Mouse (Mus musculus) midbrain, embryonic 11.5 days (tissue): ENCODE data around the gene Smim20. TPM values are rescaled to one million over a fixed set of nuclear protein-coding genes. Genes with fewer than 3 reads are reported as not detected.

Experiments used
- ATAC-seq: fragments of 200-750 bp; cut with Nextera tagmentation; 2 replicates; pipeline ENCODE4 v1.8.0; 2017; ENCODE audit warnings: moderate TSS enrichment, moderate library complexity; ENCODE audit not compliant: low FRiP score
- DNase-seq: peaks from one replicate; pipeline ENCODE4 v3.0.0; 2015; ENCODE audit warnings: low spot score; ENCODE audit errors: missing footprints
- H3K27ac ChIP-seq: fragments of 300-500 bp; sonication (generic); 2 replicates; pipeline ENCODE4 v1.5.1; 2014; ENCODE audit warnings: low read depth, low read length
- H3K27me3 ChIP-seq: fragments of 300-500 bp; sonication (generic); 2 replicates; pipeline ENCODE4 v1.6.1; 2014; ENCODE audit warnings: mild to moderate bottlenecking, low read length, moderate library complexity, mixed read lengths; ENCODE audit not compliant: control insufficient read depth, insufficient read depth
- H3K36me3 ChIP-seq: fragments of 300-500 bp; sonication (generic); 2 replicates; pipeline ENCODE4 v1.6.1; 2014; ENCODE audit warnings: mild to moderate bottlenecking, low read length, moderate library complexity, mixed read lengths; ENCODE audit not compliant: control insufficient read depth, insufficient read depth
- H3K4me1 ChIP-seq: fragments of 300-500 bp; sonication (generic); 2 replicates; pipeline ENCODE4 v1.6.1; 2014; ENCODE audit warnings: low read length; ENCODE audit not compliant: control insufficient read depth, insufficient read depth
- H3K4me2 ChIP-seq: fragments of 300-500 bp; sonication (generic); 2 replicates; pipeline ENCODE4 v1.6.1; 2014; ENCODE audit warnings: mild to moderate bottlenecking, moderate library complexity
- H3K4me3 ChIP-seq: fragments of 300-500 bp; sonication (generic); 2 replicates; pipeline ENCODE4 v1.5.1; 2014; ENCODE audit warnings: low read depth, low read length
- H3K9ac ChIP-seq: fragments of 300-500 bp; sonication (generic); 2 replicates; pipeline ENCODE4 v1.6.1; 2014; ENCODE audit warnings: low read length
- H3K9me3 ChIP-seq: fragments of 300-500 bp; sonication (generic); 2 replicates; pipeline ENCODE4 v1.6.1; 2016; ENCODE audit warnings: low read length; ENCODE audit not compliant: control insufficient read depth
- WGBS: fragments of 180-500 bp; shearing (Covaris S2); extraction: QIAGEN DNeasy Blood & Tissue Kit; methylation state at CpG from one replicate; pipeline ENCODE4 v1.1.7; 2014; 5-methylcytosine and 5-hydroxymethylcytosine counted together
- polyA plus RNA-seq: library from polyadenylated mRNA; unstranded; fragments of >200 nt; fragmentation: Nextera tagmentation; extraction: Ambion mirVana; gene quantifications from 2 replicates; pipeline ENCODE4 v1.2.1, GENCODE M21; 2014

Gene Smim20
- polyA plus RNA-seq, result 69.1 and 71.0 TPM in 2 replicates

DNA sequence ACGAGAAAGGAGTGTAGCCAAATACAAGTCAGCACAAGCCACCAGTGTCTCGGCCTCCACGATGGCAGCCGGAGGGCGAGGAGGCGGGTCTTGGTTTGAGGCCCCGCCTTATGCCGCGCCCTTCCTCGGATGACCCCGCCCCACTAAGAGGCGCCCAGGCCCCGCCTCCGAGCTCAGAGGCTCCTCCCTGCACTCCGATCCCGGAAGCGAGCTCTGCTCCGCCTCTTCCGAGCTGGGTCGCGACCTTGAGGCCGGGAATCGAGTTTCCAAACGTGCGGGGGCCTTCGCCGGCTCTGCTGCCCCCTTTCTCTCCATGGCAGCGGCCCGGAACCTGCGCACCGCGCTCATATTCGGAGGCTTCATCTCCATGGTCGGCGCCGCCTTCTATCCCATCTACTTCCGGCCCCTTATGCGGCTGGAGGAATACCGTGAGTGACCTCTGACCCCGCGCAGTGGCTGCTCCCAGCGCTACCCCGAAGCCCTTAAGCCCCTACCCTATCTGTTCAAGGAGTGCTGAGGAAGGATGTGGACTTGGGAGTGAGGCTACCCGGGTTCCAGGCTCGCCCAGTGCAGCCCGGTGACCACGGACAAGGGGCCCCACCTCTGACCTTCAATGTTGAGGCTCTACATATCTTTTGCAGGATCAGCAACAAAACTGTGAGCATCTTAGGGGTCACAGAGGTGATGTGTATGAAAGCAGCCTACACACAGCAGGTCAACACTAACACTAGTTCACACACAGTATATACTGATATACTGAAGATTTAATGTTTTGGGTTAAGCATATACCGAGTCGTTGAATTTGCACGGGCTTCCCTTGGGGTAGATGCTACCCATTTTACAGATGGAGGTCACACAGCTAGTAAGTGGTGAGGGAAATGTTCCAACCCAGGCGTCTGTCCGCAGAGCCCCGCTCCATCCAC lies at the start of gene Smim20:
TSS of gene Smim20 (plus strand) at position 153 of the 923 bp plus-strand sequence.
- ATAC-seq (peak; percentile 97), DNase-seq (peak; percentile 99)
- WGBS, result 12% methylated on average over 53 of the region's 53 CpGs
- Histone ChIP-seq H3K4me2 (peak within 1 kb of the TSS; percentile 68), H3K9me3 (no peaks in the 10 kb centered on the region), H3K4me3 (peak within 1 kb of the TSS; percentile 72), H3K9ac (peak within 1 kb of the TSS; percentile 71), H3K27me3 (no peaks in the 10 kb centered on the region), H3K4me1 (peaks cover 2% of the 10 kb centered on the region; the same call in 1 of the 2 replicates), H3K27ac (peak within 1 kb of the TSS; percentile 71), H3K36me3 (no peaks in the 10 kb centered on the region)

DNA sequence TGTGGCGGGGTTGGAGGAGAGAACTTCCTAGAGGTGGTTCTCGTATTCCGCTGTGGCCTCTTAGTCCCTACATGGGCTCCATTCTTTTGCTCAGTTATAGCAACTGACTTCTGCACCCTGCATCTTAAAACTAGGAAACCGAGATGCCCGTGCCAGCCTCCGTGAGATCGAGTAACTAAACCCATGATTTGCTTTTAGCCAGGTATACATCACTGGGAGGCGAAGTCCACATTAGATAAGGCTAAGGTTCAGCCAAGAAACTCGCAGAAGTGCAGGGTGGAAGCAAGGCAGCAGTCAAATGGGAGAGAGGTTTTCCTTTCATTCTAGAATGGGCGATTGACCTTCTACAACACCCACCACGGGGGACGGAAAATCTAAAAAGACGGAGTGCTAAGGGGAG lies 41.4 kb upstream of the Smim20 start:
- Histone ChIP-seq H3K9me3 (no peaks in the 10 kb centered on the region), H3K4me3 (no peak overlapping the region), H3K4me2 (no peak overlapping the region), H3K4me1 (no peaks in the 10 kb centered on the region), H3K9ac (no peak overlapping the region), H3K36me3 (no peaks in the 10 kb centered on the region), H3K27ac (no peak overlapping the region), H3K27me3 (no peaks in the 10 kb centered on the region)
- no peak for ATAC-seq
- WGBS, result 94% methylated on average over 13 of the region's 13 CpGs
- DNase-seq, result peak; percentile 51

DNA sequence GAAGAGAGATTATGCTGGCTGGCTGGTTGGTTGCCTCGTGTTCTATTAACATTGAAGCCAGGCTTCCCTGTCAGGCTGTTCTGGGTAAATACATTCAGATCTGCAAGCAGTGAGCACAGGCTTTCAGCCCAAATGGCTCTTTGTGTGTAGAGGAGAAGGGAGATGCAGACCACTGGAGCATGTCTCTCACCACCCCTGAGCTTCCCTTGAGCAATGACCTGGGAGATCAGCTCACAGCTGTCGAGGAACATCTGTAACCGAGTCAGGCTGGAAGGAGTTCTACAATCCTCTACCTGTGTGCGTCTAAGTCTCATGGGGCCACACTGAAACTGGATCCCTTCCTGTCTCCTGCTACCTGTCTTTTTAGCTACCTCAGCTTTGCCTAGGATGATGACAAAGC lies 36.3 kb upstream of the Smim20 start:
- no peaks in the 10 kb centered on the region for H3K27me3 ChIP-seq
- DNase-seq (no peak), ATAC-seq (no peak)
- no peak overlapping the region for H3K4me3 ChIP-seq
- no peaks in the 10 kb centered on the region for H3K36me3 ChIP-seq
- no peak overlapping the region for H3K4me2 ChIP-seq
- no peaks in the 10 kb centered on the region for H3K9me3 ChIP-seq
- H3K27ac ChIP-seq, result no peak overlapping the region
- no peak overlapping the region for H3K9ac ChIP-seq
- H3K4me1 ChIP-seq, result peaks cover 2% of the 10 kb centered on the region; the same call in 1 of the 2 replicates
- 48% methylated on average over 4 of the region's 4 CpGs for WGBS

- peak; percentile 78 for DNase-seq
- Histone ChIP-seq H3K27me3 (no peaks in the 10 kb centered on the region), H3K9ac (no peak overlapping the region), H3K4me1 (peaks cover 4% of the 10 kb centered on the region; the same call in 1 of the 2 replicates), H3K27ac (no peak overlapping the region), H3K4me2 (no peak overlapping the region), H3K36me3 (no peaks in the 10 kb centered on the region), H3K9me3 (no peaks in the 10 kb centered on the region), H3K4me3 (no peak overlapping the region)
- ATAC-seq, result peak; percentile 66
- WGBS, result 20% methylated on average over 4 of the region's 4 CpGs
Observed at GRCm38 (mm10) chr5:53235551-53235950, 31.3 kb upstream of the Smim20 start.

DNA sequence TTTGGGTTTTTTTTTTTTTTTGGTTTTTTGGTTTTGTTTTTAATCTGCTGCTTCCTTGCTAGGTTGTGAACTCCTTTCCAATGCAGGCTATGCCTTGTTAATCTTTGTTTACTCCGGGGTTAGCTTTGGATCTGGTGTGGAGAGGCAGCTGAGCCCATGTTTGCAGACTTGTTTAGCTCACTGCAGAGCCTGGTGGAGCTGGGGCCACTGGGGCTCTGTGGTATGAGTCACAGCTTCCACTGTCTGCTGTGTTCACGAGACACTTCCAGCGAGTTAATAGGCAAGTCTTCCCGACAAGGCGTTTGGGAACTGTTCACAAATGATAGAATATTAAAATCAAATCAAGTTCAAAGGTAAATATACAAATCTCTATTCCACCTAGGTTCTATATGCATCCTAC lies 30.7 kb upstream of the Smim20 start:
- Histone ChIP-seq H3K9ac (no peak overlapping the region), H3K4me2 (no peak overlapping the region), H3K4me3 (no peak overlapping the region), H3K36me3 (no peaks in the 10 kb centered on the region), H3K9me3 (no peaks in the 10 kb centered on the region), H3K27ac (no peak overlapping the region), H3K4me1 (peaks cover 4% of the 10 kb centered on the region; the same call in 1 of the 2 replicates), H3K27me3 (no peaks in the 10 kb centered on the region)
- DNase-seq, result no peak
- WGBS, result 42% methylated on average over 5 of the region's 5 CpGs
- ATAC-seq, result peak; percentile 47; the same call in 1 of the 2 replicates

GRCm38 (mm10) chr5:53236749-53237148 lies 30.1 kb upstream of the Smim20 start:
- Histone ChIP-seq H3K27ac (no peak overlapping the region), H3K4me2 (no peak overlapping the region), H3K4me1 (peaks cover 4% of the 10 kb centered on the region; the same call in 1 of the 2 replicates), H3K9ac (no peak overlapping the region), H3K9me3 (no peaks in the 10 kb centered on the region), H3K36me3 (no peaks in the 10 kb centered on the region), H3K27me3 (no peaks in the 10 kb centered on the region), H3K4me3 (no peak overlapping the region)
- ATAC-seq (no peak), DNase-seq (no peak)
- 84% methylated on average over 7 of the region's 8 CpGs for WGBS

GRCm38 (mm10) chr5:53238761-53239160 lies 28.1 kb upstream of the Smim20 start:
- DNase-seq (no peak), ATAC-seq (no peak)
- WGBS, result 92% methylated on average over 7 of the region's 7 CpGs

DNA sequence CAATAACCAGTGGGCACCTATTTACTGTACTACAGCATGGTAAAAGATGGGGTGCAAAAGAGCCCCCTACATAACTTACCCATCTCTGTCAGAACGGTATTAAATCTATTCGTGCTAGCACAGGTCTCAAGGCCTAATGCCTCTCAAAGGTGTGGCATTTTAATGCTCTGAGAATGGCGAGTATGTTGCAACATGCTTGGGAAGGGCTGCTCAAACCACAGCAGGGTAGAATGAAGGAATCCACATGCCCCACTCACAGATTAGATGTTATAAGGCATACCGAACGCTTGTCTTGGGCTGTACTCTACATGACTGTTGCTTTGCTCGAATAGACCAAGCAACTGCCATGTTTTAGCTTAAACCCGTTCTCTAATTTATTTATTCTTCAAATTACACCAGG lies 27.7 kb upstream of the Smim20 start:
- no peak overlapping the region for H3K9ac ChIP-seq
- no peak for DNase-seq
- no peaks in the 10 kb centered on the region for H3K9me3 ChIP-seq
- WGBS, result 90% methylated on average over 7 of the region's 7 CpGs
- H3K36me3 ChIP-seq, result no peaks in the 10 kb centered on the region
- H3K27me3 ChIP-seq, result no peaks in the 10 kb centered on the region
- H3K4me3 ChIP-seq, result no peak overlapping the region
- H3K4me1 ChIP-seq, result peaks cover 4% of the 10 kb centered on the region; the same call in 1 of the 2 replicates
- H3K4me2 ChIP-seq, result no peak overlapping the region
- no peak for ATAC-seq
- H3K27ac ChIP-seq, result no peak overlapping the region

More at GRCm38 (mm10) chr5:53238761-53239160, 28.1 kb upstream of the Smim20 start:
- no peak overlapping the region for H3K4me3 ChIP-seq
- H3K4me1 ChIP-seq, result peaks cover 4% of the 10 kb centered on the region; the same call in 1 of the 2 replicates
- no peaks in the 10 kb centered on the region for H3K9me3 ChIP-seq
- no peaks in the 10 kb centered on the region for H3K27me3 ChIP-seq
- H3K27ac ChIP-seq, result no peak overlapping the region
- H3K36me3 ChIP-seq, result no peaks in the 10 kb centered on the region
- H3K4me2 ChIP-seq, result no peak overlapping the region
- no peak overlapping the region for H3K9ac ChIP-seq

DNA sequence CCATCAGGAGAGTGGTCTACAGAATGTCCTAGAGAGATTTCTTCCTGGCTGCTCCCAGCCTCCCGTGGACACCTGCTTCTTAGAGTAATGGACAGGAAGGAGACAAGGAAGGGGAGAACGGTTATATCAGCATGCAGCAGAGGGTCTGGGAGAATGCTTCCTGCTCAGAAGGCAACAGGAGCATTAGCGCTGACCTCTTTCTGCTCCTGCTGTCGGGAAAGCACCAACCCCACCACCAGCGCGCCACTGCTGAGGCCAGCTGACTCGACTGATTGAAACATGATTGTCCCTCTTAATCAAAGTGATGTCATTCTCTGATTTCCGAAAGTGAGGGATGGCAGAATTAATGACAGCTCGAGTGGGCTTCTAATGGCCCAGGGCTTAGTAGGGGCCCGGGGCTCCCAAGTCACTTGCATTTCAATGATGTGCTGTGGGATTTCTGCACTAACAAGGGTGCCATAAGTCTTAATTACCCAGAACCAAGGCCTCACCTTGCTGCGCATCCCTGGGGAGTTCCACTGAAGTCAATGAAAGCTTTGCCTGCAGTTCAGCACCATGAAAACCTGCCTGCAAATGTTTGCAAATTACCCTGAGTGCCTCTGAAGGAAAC lies 26.9 kb upstream of the Smim20 start:
- H3K9me3 ChIP-seq, result no peaks in the 10 kb centered on the region
- ATAC-seq (no peak), DNase-seq (no peak)
- H3K4me2 ChIP-seq, result no peak overlapping the region
- no peaks in the 10 kb centered on the region for H3K27me3 ChIP-seq
- H3K4me1 ChIP-seq, result peaks cover 4% of the 10 kb centered on the region; the same call in 1 of the 2 replicates
- no peak overlapping the region for H3K4me3 ChIP-seq
- no peak overlapping the region for H3K27ac ChIP-seq
- H3K9ac ChIP-seq, result no peak overlapping the region
- 66% methylated on average over 11 of the region's 11 CpGs for WGBS
- H3K36me3 ChIP-seq, result no peaks in the 10 kb centered on the region
